Mouse (Mus musculus): ENCODE results near the gene Col19a1. TPM values are rescaled to one million over a fixed set of nuclear protein-coding genes. Genes with fewer than 3 reads are reported as not detected.

Gene Col19a1
- polyA plus RNA-seq, 1 experiment: 0.01 TPM

DNA sequence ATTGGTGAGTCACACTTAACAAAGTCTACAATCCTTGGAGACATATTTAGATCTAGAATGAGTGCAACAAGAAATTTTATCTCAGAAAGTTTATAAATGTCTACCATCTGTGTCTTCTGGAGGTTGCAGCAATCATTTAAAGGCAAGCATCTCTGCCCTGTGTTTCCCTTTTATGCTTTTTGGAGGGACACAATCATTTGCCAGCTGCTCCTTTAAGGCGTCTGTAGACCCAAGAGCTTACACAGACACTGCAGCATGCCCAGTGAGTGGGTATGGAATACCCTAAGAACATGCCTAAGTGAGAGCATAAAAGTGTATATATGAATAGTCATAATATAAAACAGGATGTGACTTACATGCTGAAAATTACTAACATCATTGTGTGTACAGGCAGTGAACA lies 357.7 kb downstream of the Col19a1 start:
- DNase-seq (ENCODE audit: low read depth): no peak

DNA sequence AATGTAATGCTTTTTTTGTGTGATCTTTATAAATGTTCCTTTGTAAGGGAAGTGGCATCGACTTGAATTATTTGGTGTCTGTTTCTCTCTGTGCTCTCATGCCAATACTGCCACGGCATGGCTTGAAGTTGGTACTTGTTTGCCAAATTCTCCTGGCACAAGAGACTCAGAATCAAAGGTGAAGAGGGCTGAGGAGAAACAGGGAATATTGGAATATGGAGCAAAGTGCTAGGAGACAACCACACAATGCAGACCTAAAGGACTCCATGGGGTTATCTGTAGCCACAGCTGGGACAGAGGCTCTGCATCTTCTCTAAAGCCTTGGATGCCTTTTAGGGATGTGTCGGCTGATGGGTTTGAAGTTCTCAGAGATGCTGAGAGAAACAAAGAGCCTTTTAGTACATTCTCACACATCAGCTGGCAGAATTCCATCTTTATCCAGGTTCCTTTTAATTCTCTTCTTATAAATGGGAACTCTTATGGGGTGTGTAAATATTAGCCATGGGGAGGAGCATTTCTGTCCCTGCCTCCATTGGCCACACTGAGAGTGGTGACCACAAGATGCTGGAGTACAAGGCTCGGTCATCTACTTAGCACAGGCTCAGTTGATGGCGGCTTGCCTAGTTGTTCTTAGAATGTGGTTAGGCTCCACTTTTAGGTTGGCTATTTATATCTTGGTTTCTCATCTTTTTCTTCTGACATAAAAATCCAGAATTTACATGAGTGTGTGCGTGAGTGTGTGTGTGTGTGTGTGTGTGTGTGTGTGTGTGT lies 360.1 kb downstream of the Col19a1 start:
- DNase-seq (ENCODE audit: low read depth): no peak

DNA sequence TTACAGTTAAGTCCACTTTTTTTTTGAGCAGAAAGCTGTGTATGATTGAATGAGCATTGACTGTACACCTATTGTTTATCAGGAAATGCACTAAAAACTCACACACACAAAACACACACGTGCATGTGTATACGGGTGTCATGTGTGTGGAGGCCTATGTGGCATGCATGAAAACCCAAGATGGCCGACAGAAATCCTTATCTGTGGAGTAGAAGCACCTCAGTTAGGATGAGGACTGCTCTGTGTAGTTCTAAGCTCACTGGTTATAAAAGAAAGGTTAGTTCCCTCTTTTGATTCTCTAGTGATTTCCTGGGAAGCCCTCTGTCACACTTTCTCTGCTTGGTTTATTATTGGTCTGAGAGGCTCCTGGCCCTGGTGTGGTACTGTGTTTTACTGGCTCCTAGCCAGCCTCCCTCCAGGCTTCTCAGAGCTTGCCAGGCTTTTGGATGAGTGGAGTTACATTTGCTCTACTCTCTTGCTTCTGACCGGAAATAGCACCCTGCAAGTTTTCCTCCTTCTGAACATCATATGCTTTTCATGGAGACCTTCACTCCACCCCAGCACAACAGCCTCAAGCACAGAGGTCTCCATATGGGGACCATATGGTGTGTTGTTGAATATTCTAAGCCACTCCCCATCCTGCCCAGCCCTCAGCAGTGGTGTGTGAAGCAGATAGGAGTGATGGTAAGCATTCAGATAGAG lies 361.3 kb downstream of the Col19a1 start:
- no peak for DNase-seq (ENCODE audit: low read depth)

DNA sequence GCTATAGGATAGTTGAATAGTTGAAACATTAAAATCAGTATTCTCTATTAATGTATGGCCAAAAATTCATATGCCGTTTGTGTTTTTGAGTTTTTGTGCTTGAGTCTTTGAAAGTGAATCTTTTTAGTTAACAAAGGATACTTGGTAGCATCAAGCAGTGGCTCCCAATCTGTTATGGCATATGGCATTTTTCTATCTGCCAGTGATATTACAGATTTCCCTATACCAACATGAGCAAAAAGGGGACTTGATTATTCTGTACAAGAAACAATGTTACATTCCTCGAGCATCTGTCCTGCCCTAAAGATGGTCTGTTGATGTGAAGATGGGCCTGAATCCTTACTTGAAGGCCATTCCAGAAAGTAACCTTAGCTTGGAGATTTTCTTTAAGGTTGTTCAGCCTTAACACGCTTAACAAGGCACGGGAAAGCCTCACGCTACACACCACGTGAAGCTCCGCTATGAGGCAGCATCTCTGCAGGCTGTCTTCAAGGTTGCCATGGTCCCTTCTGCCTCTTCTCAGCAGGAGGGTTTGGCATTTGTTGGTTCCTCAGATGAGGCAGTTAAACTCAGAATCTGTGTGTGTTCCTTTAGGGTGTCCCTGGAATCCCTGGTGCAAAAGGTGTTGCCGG lies 364.2 kb downstream of the Col19a1 start:
- no peak for DNase-seq (ENCODE audit: low read depth)

- no peak for DNase-seq (ENCODE audit: low read depth)
Measured at GRCm38 (mm10) chr1:24222231-24222630, 365.0 kb downstream of the Col19a1 start.

- no peak for DNase-seq (ENCODE audit: low read depth)
Measured at GRCm38 (mm10) chr1:24219041-24219440, 368.2 kb downstream of the Col19a1 start.

Other genes with a start within 250 kb of the Col19a1 start
- 21.8 and 22.6 TPM in 2 replicates for gene Lmbrd1, start 91.2 kb upstream of the Col19a1 start, polyA plus RNA-seq (2012; rRNA removed)

Data from gonadal fat pad, adult 2 months (tissue).